Mouse (Mus musculus): Measurements from ENCODE around the gene Sik2. TPM values are rescaled to one million over a fixed set of nuclear protein-coding genes. Genes with fewer than 3 reads are reported as not detected.

The Sik2 gene
- polyA plus RNA-seq, 1 experiment, result 9.9 TPM

DNA sequence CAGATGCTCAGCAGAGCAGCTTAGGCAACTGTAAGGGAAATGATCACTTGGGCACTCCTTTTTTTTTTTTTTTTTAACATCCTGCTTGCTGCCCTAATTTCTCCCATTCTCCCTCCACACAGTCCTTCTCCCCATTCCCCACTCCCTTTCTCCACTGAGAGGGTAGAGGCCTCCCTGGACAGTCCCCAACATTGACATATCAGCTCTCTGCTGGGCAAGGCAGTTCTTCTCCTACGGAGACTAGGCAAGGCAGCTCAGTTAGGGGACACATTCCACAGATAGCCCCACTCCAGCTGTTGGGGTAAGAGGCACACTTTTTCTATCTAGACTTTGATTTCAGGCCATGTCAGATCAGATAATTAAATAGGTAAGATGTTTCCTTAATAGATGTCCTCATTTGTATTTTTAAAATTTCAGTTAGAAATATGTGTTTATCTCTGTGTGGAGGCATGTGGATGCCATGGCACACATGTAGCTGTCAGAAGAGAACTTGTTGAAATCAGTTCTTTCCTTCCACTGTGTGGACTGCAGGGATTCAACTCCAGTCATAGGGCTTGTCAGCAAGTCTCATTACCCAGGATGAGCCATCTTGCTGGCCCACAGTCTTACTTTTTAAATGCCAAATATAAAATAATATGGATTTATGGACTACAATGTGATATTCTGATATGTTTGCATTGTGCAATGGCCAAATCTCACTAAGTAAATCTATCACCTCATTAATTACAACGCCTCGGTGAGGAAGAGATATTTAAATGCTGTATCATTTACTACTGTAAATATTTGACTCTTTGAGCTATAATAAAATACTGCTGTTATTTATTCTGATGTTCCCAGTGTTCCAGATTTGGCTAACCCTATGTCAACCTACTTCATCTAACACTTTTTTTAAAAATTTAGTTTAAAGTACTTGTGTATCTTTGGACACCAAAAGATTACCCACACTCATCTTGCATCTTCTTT, 87.7 kb downstream of the Sik2 start:
- no peak overlapping the region for H3K4me3 ChIP-seq (ENCODE audit: low read depth, low read length)
- no peaks in the 10 kb centered on the region for H3K36me3 ChIP-seq (ENCODE audit: control insufficient read depth, insufficient read depth, low read length)
- no peak for TF ChIP-seq CTCF (IDR thresholded peaks at IDR 0.05; ENCODE audit: extremely low read depth, insufficient read length, insufficient replicate concordance, low read depth, low read length)
- no peak for TF ChIP-seq POLR2A (IDR thresholded peaks at IDR 0.05; ENCODE audit: low read depth, low read length)
- no peaks in the 10 kb centered on the region for H3K27me3 ChIP-seq (ENCODE audit: control insufficient read depth, insufficient read depth, low read length)
- H3K27ac ChIP-seq (ENCODE audit: insufficient read depth, low read depth, low read length), result no peak overlapping the region
- peaks cover 6% of the 10 kb centered on the region; the same call in 1 of the 2 replicates for H3K4me1 ChIP-seq (ENCODE audit: control insufficient read depth, insufficient read depth, insufficient read length, low read length)
- WGBS, result 47% methylated on average over 3 of the region's 3 CpGs

DNA sequence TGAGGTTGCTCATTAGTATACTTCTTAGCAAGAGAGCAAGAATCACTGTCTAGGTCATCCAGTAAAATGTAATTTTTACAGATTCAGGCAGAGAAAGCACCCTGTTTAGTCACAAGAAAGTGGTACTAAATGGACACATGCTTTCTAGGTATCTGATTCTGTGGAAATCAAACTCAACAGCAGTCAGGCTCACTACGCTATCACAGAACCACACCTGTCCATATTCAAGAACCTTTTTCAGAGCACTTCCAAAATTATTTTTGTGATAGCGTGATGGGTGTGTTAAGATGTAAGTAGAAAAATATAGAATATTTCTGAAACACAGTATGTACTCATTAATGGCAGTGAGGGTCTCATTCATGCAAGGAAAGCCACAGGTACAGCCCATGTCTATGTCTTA, 89.3 kb downstream of the Sik2 start:
- Histone ChIP-seq H3K36me3 (ENCODE audit: control insufficient read depth, insufficient read depth, low read length) (0 out of 2 replicates have a peak, but pooled peaks cover 5% of the 10 kb centered on the region), H3K27me3 (ENCODE audit: control insufficient read depth, insufficient read depth, low read length) (no peaks in the 10 kb centered on the region), H3K4me3 (ENCODE audit: low read depth, low read length) (no peak overlapping the region), H3K27ac (ENCODE audit: insufficient read depth, low read depth, low read length) (no peak overlapping the region), H3K4me1 (ENCODE audit: control insufficient read depth, insufficient read depth, insufficient read length, low read length) (peaks cover 6% of the 10 kb centered on the region; the same call in 1 of the 2 replicates)
- no peak for TF ChIP-seq POLR2A (IDR thresholded peaks at IDR 0.05; ENCODE audit: low read depth, low read length)
- 99% methylated on average over 2 of the region's 2 CpGs for WGBS

- no peak for TF ChIP-seq POLR2A (IDR thresholded peaks at IDR 0.05; ENCODE audit: low read depth, low read length)
- TF ChIP-seq CTCF (IDR thresholded peaks at IDR 0.05; ENCODE audit: extremely low read depth, insufficient read length, insufficient replicate concordance, low read depth, low read length), result no peak
- Histone ChIP-seq H3K36me3 (ENCODE audit: control insufficient read depth, insufficient read depth, low read length) (peaks cover 6% of the 10 kb centered on the region; the same call in 1 of the 2 replicates), H3K27me3 (ENCODE audit: control insufficient read depth, insufficient read depth, low read length) (no peaks in the 10 kb centered on the region), H3K4me1 (ENCODE audit: control insufficient read depth, insufficient read depth, insufficient read length, low read length) (peaks cover 3% of the 10 kb centered on the region; the same call in 1 of the 2 replicates), H3K4me3 (ENCODE audit: low read depth, low read length) (no peak overlapping the region), H3K27ac (ENCODE audit: insufficient read depth, low read depth, low read length) (no peak overlapping the region)
- WGBS, result 29% methylated on average over 3 of the region's 3 CpGs
Observed at GRCm38 (mm10) chr9:50918131-50918530, 90.7 kb downstream of the Sik2 start.

GRCm38 (mm10) chr9:50911861-50912515, 96.9 kb downstream of the Sik2 start:
- H3K36me3 ChIP-seq (ENCODE audit: control insufficient read depth, insufficient read depth, low read length), result peaks cover 14% of the 10 kb centered on the region
- 87% methylated on average over 7 of the region's 7 CpGs for WGBS
- TF ChIP-seq CTCF (IDR thresholded peaks at IDR 0.05; ENCODE audit: extremely low read depth, insufficient read length, insufficient replicate concordance, low read depth, low read length) (no peak), POLR2A (IDR thresholded peaks at IDR 0.05; ENCODE audit: low read depth, low read length) (no peak)

GRCm38 (mm10) chr9:50905321-50905720, 103.6 kb downstream of the Sik2 start:
- Histone ChIP-seq H3K27ac (ENCODE audit: insufficient read depth, low read depth, low read length) (no peak overlapping the region), H3K36me3 (ENCODE audit: control insufficient read depth, insufficient read depth, low read length) (peaks cover 11% of the 10 kb centered on the region), H3K27me3 (ENCODE audit: control insufficient read depth, insufficient read depth, low read length) (no peaks in the 10 kb centered on the region), H3K4me1 (ENCODE audit: control insufficient read depth, insufficient read depth, insufficient read length, low read length) (peaks cover 4% of the 10 kb centered on the region; the same call in 1 of the 2 replicates), H3K4me3 (ENCODE audit: low read depth, low read length) (no peak overlapping the region)
- no peak for TF ChIP-seq POLR2A (IDR thresholded peaks at IDR 0.05; ENCODE audit: low read depth, low read length)
- no peak for TF ChIP-seq CTCF (IDR thresholded peaks at IDR 0.05; ENCODE audit: extremely low read depth, insufficient read length, insufficient replicate concordance, low read depth, low read length)
- WGBS, result 68% methylated on average over 3 of the region's 3 CpGs

More at GRCm38 (mm10) chr9:50911861-50912515, 96.9 kb downstream of the Sik2 start:
- no peak overlapping the region for H3K27ac ChIP-seq (ENCODE audit: insufficient read depth, low read depth, low read length)
- no peak overlapping the region for H3K4me3 ChIP-seq (ENCODE audit: low read depth, low read length)
- H3K4me1 ChIP-seq (ENCODE audit: control insufficient read depth, insufficient read depth, insufficient read length, low read length), result no peaks in the 10 kb centered on the region
- H3K27me3 ChIP-seq (ENCODE audit: control insufficient read depth, insufficient read depth, low read length), result no peaks in the 10 kb centered on the region

DNA sequence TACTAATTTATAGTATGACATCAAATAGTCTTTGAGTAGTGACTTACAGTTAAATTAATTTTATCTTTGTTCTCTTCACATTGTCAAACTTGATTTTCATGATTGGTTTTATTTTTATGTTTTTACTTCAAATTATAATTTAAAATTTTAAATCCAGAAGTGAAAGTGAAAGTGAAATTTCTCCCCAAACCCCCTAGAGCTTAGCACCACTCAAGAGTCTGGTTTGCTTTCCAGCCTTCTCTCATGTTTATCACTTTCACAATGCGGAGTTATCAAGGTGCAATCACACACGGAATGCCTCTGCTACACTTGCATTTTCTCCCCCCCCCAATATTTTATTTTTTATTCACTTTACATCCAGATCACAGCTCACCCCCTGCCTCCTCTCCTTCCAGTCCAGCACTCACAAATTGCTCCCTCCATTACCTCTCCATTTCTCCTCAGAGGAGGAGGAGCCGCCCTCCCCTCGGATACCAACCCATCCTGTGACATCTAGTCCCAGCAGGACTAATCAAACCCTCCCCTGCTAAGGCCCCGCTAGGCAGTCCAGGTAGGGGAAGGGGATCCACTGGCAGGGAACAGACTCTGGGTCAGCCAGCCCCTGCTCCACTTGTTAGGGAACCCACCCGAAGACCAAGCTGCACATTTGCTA, 104.6 kb downstream of the Sik2 start:
- peaks cover 11% of the 10 kb centered on the region for H3K36me3 ChIP-seq (ENCODE audit: control insufficient read depth, insufficient read depth, low read length)
- WGBS, result 68% methylated on average over 6 of the region's 6 CpGs
- peaks cover 4% of the 10 kb centered on the region; the same call in 1 of the 2 replicates for H3K4me1 ChIP-seq (ENCODE audit: control insufficient read depth, insufficient read depth, insufficient read length, low read length)
- H3K27ac ChIP-seq (ENCODE audit: insufficient read depth, low read depth, low read length), result no peak overlapping the region
- TF ChIP-seq CTCF (IDR thresholded peaks at IDR 0.05; ENCODE audit: extremely low read depth, insufficient read length, insufficient replicate concordance, low read depth, low read length) (no peak), POLR2A (IDR thresholded peaks at IDR 0.05; ENCODE audit: low read depth, low read length) (no peak)
- no peak overlapping the region for H3K4me3 ChIP-seq (ENCODE audit: low read depth, low read length)
- H3K27me3 ChIP-seq (ENCODE audit: control insufficient read depth, insufficient read depth, low read length), result no peaks in the 10 kb centered on the region

Data from small intestine, adult 2 months (tissue).